Mouse (Mus musculus) midbrain, embryonic 11.5 days (tissue): ENCODE data around the gene Mrps21. TPM values are rescaled to one million over a fixed set of nuclear protein-coding genes. Genes with fewer than 3 reads are reported as not detected.
"Not testable (repeated sequence)": the region's sequence is repeated elsewhere in the genome, so short reads cannot be mapped to it uniquely, and the experiment has no call there.

Source experiments
- ATAC-seq: fragments of 200-750 bp; cut with Nextera tagmentation; 2 replicates; pipeline ENCODE4 v1.8.0; 2017; ENCODE audit warnings: moderate TSS enrichment, moderate library complexity; ENCODE audit not compliant: low FRiP score
- DNase-seq: peaks from one replicate; pipeline ENCODE4 v3.0.0; 2015; ENCODE audit warnings: low spot score; ENCODE audit errors: missing footprints
- H3K27ac ChIP-seq: fragments of 300-500 bp; sonication (generic); 2 replicates; pipeline ENCODE4 v1.5.1; 2014; ENCODE audit warnings: low read depth, low read length
- H3K27me3 ChIP-seq: fragments of 300-500 bp; sonication (generic); 2 replicates; pipeline ENCODE4 v1.6.1; 2014; ENCODE audit warnings: mild to moderate bottlenecking, low read length, moderate library complexity, mixed read lengths; ENCODE audit not compliant: control insufficient read depth, insufficient read depth
- H3K36me3 ChIP-seq: fragments of 300-500 bp; sonication (generic); 2 replicates; pipeline ENCODE4 v1.6.1; 2014; ENCODE audit warnings: mild to moderate bottlenecking, low read length, moderate library complexity, mixed read lengths; ENCODE audit not compliant: control insufficient read depth, insufficient read depth
- H3K4me1 ChIP-seq: fragments of 300-500 bp; sonication (generic); 2 replicates; pipeline ENCODE4 v1.6.1; 2014; ENCODE audit warnings: low read length; ENCODE audit not compliant: control insufficient read depth, insufficient read depth
- H3K4me2 ChIP-seq: fragments of 300-500 bp; sonication (generic); 2 replicates; pipeline ENCODE4 v1.6.1; 2014; ENCODE audit warnings: mild to moderate bottlenecking, moderate library complexity
- H3K4me3 ChIP-seq: fragments of 300-500 bp; sonication (generic); 2 replicates; pipeline ENCODE4 v1.5.1; 2014; ENCODE audit warnings: low read depth, low read length
- H3K9ac ChIP-seq: fragments of 300-500 bp; sonication (generic); 2 replicates; pipeline ENCODE4 v1.6.1; 2014; ENCODE audit warnings: low read length
- H3K9me3 ChIP-seq: fragments of 300-500 bp; sonication (generic); 2 replicates; pipeline ENCODE4 v1.6.1; 2016; ENCODE audit warnings: low read length; ENCODE audit not compliant: control insufficient read depth
- WGBS: fragments of 180-500 bp; shearing (Covaris S2); extraction: QIAGEN DNeasy Blood & Tissue Kit; methylation state at CpG from one replicate; pipeline ENCODE4 v1.1.7; 2014; 5-methylcytosine and 5-hydroxymethylcytosine counted together
- polyA plus RNA-seq: library from polyadenylated mRNA; unstranded; fragments of >200 nt; fragmentation: Nextera tagmentation; extraction: Ambion mirVana; gene quantifications from 2 replicates; pipeline ENCODE4 v1.2.1, GENCODE M21; 2014

The Mrps21 gene
- polyA plus RNA-seq, 1 experiment from 2014 or later: 343 TPM

DNA sequence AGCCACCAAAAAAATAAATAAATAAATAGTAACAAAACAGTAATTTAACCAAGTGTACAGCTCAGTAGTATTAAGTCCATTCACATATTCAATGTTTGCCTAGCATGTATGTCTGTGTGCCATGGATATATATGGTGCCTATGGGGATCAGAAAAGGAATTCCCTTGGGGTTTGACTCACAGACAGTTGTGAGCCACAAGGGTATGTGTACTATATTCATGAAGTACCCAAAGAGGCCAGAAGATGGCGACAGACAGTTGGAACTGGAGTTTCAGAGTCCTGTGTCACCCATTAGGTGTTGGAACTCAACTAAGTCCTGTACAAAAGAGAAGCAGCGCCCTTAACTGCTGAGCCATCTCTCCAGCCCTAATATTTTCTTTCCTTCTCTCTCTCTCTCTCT lies 9.5 kb downstream of the Mrps21 start:
- no peaks in the 10 kb centered on the region for H3K27me3 ChIP-seq
- no peaks in the 10 kb centered on the region for H3K4me1 ChIP-seq
- H3K9me3 ChIP-seq: no peaks in the 10 kb centered on the region; the same call in 1 of the 2 replicates
- 33% methylated on average over 2 of the region's 2 CpGs for WGBS
- no peak overlapping the region for H3K4me2 ChIP-seq
- no peak overlapping the region for H3K9ac ChIP-seq
- DNase-seq (peak; percentile 95), ATAC-seq (peak; percentile 65; the same call in 1 of the 2 replicates)
- H3K4me3 ChIP-seq: no peak overlapping the region
- H3K27ac ChIP-seq: no peak overlapping the region
- H3K36me3 ChIP-seq: 0 out of 2 replicates have a peak, but pooled peaks cover 7% of the 10 kb centered on the region

DNA sequence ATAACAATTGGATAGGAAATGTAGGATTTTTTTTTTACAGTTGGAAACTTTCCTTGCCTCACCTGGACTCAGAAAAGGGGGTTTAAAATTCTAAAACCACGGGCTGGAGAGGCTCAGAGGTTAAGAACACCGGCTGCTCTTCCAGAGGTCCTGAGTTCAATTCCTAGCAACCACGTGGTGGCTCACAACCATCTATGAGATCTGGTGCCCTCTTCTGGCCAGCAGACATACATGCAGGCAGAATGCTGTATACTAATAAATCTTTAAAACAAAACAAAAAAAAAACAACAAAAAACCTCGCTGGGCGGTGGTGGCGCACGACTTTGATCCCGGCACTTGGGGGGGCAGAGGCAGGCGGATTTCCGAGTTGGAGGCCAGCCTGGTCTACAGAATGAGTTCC lies 10.1 kb downstream of the Mrps21 start:
- Histone ChIP-seq H3K4me2 (no peak overlapping the region), H3K4me3 (no peak overlapping the region), H3K9ac (no peak overlapping the region), H3K4me1 (no peaks in the 10 kb centered on the region), H3K9me3 (no peaks in the 10 kb centered on the region; the same call in 1 of the 2 replicates), H3K36me3 (0 out of 2 replicates have a peak, but pooled peaks cover 7% of the 10 kb centered on the region), H3K27ac (no peak overlapping the region), H3K27me3 (no peaks in the 10 kb centered on the region)
- no peak for ATAC-seq
- 74% methylated on average over 10 of the region's 10 CpGs for WGBS
- DNase-seq: no peak

DNA sequence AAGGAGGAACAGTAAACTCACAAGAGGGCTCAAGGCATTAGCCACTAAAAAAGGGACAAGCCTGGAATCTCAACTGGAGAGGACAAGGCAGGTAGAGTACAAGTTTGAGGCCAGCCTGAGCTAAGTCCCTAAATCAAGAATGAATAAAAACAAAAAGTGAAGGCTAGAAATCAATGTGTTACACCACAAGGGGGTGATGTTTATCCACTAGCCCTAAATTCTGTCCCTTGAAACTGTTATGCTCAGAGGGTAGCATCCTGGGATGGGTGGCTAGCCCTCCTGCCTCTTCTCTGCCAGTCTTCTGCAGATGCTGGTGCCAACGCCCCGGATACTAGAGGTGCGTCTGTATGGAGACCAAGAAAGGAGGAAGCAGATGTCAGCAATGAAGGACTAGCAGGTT lies 11.0 kb downstream of the Mrps21 start:
- Histone ChIP-seq H3K4me2 (no peak overlapping the region), H3K4me3 (no peak overlapping the region), H3K27ac (no peak overlapping the region), H3K9ac (no peak overlapping the region), H3K4me1 (no peaks in the 10 kb centered on the region), H3K27me3 (no peaks in the 10 kb centered on the region), H3K36me3 (0 out of 2 replicates have a peak, but pooled peaks cover 7% of the 10 kb centered on the region), H3K9me3 (no peaks in the 10 kb centered on the region; the same call in 1 of the 2 replicates)
- DNase-seq (no peak), ATAC-seq (no peak)
- WGBS: 88% methylated on average over 3 of the region's 3 CpGs

DNA sequence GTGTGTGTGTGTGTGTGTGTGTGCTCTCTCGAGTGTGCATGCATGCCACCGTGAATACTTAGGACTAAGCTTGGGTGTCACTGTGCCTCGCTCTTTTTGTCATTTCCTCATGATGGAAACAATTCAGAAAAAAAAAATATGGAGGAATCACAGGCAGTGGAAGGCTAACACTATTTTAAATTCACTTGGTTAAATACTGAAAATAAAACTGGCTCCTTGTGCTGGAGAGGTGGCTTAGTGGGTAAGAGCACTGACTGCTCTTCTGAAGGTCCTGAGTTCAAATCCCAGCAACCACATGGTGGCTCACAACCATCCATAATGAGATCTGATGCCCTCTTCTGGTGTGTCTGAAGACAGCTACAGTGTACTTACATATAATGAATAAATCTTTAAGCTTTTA lies 13.0 kb downstream of the Mrps21 start:
- not testable (repeated sequence) for DNase-seq, H3K9me3 ChIP-seq, H3K4me3 ChIP-seq, H3K27ac ChIP-seq, H3K27me3 ChIP-seq, H3K36me3 ChIP-seq, H3K4me2 ChIP-seq, H3K9ac ChIP-seq, H3K4me1 ChIP-seq, ATAC-seq
- WGBS: 93% methylated on average over 3 of the region's 3 CpGs

DNA sequence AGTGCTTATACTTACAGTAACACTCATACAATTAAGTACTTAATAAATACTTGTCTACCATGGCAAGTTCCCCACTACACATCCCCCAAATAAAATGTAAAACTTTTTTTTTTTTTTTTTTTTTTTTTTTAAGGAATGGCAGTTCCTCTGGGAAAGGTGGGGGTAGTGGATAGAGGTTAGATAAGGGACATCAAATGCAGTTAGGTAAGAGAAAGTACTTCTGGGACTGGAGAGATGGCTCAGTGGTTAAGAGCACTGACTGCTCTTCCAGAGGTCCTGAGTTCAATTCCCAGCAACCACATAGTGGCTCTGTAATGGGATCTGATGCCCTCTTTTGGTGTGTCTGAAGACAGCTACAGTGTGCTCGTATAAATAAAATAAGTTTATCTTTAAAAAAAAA lies 14.3 kb downstream of the Mrps21 start:
- not testable (repeated sequence) for H3K36me3 ChIP-seq, H3K9ac ChIP-seq, DNase-seq, H3K27me3 ChIP-seq, ATAC-seq, H3K9me3 ChIP-seq, H3K4me1 ChIP-seq, H3K4me3 ChIP-seq, H3K27ac ChIP-seq, H3K4me2 ChIP-seq
- 100% methylated on average over 1 of the region's 1 CpGs for WGBS

DNA sequence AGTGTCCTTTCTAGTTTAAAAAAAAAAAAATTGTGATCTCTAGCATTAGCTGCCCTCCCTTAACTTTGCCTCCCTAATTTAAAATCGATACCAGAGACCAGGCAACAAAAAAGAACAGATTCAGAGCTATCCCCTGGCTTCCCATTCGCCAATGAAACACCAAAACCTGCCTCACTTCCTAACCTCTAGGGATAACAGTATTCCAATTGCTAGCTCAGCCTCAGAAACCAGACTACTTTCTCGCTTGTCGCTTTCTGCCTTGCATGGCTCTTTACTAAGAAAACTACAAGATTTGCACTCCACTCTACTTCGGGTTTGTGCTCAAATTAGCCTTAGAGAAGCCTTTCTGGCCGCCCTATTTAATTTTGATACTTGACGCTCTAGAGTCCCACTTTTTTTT lies 15.2 kb downstream of the Mrps21 start:
- peak; percentile 91 for DNase-seq

DNA sequence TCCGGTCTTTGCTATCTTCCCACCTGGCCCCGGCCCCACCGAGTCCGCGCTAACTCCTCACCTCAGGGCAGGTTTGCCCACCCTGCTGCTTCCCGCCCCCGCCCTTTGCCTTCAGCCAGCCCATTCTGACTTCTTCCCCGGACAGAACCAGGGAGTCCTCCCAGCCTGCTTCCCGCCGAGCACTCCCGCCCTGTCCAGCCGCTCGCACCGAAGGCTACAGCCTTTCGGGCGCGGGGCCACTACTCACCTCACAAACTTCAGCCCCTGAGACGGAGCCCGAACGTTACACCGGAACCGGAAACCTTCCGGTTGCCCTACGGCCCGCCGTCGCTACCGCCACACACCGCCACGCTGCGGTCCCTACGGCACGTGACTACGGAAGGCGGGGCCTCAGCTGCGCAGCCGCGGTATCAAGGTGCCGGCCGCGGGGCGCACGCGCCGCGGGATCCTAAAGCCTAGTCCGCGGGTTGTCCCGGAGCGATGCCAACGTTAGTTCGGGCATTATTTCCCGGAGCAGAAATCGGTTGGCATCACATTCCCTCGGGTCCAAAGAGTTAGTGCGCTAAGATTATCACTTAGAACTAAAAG lies 15.7 kb downstream of the Mrps21 start, which contains the start of gene Prpf3:
Prpf3 (minus strand) TSS at position 384 of the 588 bp plus-strand sequence.
- DNase-seq (peak; percentile 99), ATAC-seq (peak; percentile 99)
- peak within 1 kb of the TSS; percentile 61; the same call in 1 of the 2 replicates for H3K27ac ChIP-seq
- H3K4me2 ChIP-seq: peak within 1 kb of the TSS; percentile 70
- H3K4me1 ChIP-seq: peaks cover 6% of the 10 kb centered on the region; the same call in 1 of the 2 replicates
- H3K9me3 ChIP-seq: no peaks in the 10 kb centered on the region
- under 1% methylated on average over 56 of the region's 56 CpGs for WGBS
- H3K9ac ChIP-seq: peak within 1 kb of the TSS; percentile 89
- peaks cover 13% of the 10 kb centered on the region for H3K36me3 ChIP-seq
- H3K4me3 ChIP-seq: peak within 1 kb of the TSS; percentile 90
- H3K27me3 ChIP-seq: no peaks in the 10 kb centered on the region

More for the DNA sequence above, 15.2 kb downstream of the Mrps21 start:
- Histone ChIP-seq H3K27ac (peak overlapping the region; percentile 61; the same call in 1 of the 2 replicates), H3K36me3 (peaks cover 10% of the 10 kb centered on the region), H3K9ac (peak overlapping the region; percentile 89), H3K9me3 (no peaks in the 10 kb centered on the region), H3K27me3 (no peaks in the 10 kb centered on the region), H3K4me3 (peak overlapping the region; percentile 90), H3K4me2 (peak overlapping the region; percentile 70), H3K4me1 (peaks cover 6% of the 10 kb centered on the region; the same call in 1 of the 2 replicates)
- ATAC-seq: peak; percentile 33; the same call in 1 of the 2 replicates
- WGBS: 28% methylated on average over 7 of the region's 7 CpGs

DNA sequence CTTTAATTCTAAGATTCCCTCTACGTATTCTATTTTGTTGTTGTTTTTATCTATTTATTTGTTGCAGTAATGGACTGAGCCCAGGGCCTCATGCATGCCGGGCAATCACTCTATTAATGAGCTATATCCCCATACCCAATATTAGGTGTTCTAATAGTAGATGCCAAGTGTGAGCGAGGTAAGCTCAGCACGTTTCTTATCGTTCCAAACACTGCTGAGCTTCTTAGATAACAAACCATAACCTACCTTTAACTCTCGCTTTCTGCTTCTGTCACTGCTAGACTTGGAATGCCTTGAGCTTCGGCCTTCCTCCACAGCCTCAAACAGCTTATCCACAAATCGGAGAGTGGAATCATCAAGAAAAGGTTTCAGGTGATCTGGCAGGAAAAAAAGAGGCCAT lies 20.0 kb downstream of the Mrps21 start:
- Histone ChIP-seq H3K9me3 (no peaks in the 10 kb centered on the region), H3K27ac (no peak overlapping the region), H3K9ac (no peak overlapping the region), H3K36me3 (peaks cover 29% of the 10 kb centered on the region), H3K4me2 (no peak overlapping the region), H3K27me3 (no peaks in the 10 kb centered on the region), H3K4me1 (peaks cover 6% of the 10 kb centered on the region; the same call in 1 of the 2 replicates), H3K4me3 (no peak overlapping the region)
- 97% methylated on average over 8 of the region's 8 CpGs for WGBS
- no peak for ATAC-seq
- no peak for DNase-seq

DNA sequence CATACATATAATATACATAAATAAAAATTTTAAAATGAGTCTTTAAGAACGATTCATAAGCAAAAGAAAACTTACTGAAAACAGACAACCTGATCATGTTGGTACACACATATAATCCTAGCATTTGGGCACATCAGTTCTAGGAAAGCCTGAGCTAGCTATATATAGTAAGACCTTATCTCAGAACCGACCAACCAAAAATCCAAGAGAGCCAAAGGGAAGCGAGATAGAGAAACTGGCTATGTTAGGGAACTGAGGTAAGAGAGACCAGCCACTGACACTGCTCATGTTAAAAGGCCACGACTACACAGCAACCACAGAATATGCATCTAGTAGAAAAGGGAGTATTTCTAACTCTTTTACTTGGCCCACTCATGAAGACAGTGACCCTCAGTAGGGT lies 20.7 kb downstream of the Mrps21 start:
- Histone ChIP-seq H3K9ac (no peak overlapping the region), H3K4me2 (no peak overlapping the region), H3K4me1 (peaks cover 6% of the 10 kb centered on the region; the same call in 1 of the 2 replicates), H3K36me3 (peaks cover 34% of the 10 kb centered on the region), H3K9me3 (no peaks in the 10 kb centered on the region), H3K27me3 (no peaks in the 10 kb centered on the region), H3K4me3 (no peak overlapping the region), H3K27ac (no peak overlapping the region)
- 86% methylated on average over 4 of the region's 4 CpGs for WGBS
- DNase-seq (no peak), ATAC-seq (no peak)
